Mouse (Mus musculus) lung, postnatal 36 days (tissue): ENCODE results near the gene Olfr976.
"Not testable (repeated sequence)": the region's sequence is repeated elsewhere in the genome, so short reads cannot be mapped to it uniquely, and the experiment has no call there.

ENCODE experiments used
- DNase-seq: peaks from one replicate; pipeline ENCODE4 v3.0.0; 2022; ENCODE audit warnings: mixed read lengths

Gene Olfr976

DNA sequence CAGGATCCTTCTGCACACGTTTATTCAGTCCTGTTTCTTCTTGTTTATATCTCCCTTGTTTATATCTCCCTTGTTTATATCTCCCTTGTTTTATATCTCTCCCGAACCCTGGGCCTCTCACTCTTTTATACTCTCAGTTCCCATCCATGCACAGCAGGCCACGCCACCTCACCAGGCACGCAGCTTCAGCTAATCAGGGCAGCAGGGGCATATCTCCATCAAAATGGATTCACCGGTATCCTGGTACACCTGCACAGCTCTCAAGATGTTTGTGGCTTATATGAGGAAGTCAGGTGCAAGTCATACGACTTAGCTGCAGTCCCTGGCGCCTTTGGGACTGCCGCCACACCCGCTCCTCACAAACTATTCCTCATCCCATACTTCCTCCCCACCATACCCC is at the start of gene Olfr976:
Gene Olfr976, minus strand, starts transcription at position 101 of the 400 bp plus-strand sequence.
- not testable (repeated sequence) for DNase-seq

DNA sequence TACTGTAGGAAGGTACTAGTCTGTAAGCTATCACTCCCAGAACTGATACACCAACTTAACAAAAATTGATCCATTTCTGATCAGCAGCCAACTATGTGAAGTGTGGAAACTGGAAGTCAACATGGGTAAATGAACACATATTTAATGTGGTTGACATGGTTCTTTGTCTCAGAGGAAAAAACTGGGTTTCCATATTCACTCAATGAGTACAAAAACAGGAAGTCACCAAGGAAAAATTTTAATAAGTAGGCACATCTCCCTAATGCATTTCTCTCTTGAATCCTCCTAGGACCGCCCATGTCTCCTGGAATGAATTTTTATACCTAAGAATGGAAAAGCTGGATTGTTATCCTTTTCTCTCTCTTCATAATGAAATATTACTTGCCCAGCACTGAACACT is 48.5 kb upstream of the Olfr976 start, which contains the start of gene Olfr980:
Gene Olfr980, minus strand, starts transcription at position 101 of the 400 bp plus-strand sequence.
- DNase-seq, result no peak

DNA sequence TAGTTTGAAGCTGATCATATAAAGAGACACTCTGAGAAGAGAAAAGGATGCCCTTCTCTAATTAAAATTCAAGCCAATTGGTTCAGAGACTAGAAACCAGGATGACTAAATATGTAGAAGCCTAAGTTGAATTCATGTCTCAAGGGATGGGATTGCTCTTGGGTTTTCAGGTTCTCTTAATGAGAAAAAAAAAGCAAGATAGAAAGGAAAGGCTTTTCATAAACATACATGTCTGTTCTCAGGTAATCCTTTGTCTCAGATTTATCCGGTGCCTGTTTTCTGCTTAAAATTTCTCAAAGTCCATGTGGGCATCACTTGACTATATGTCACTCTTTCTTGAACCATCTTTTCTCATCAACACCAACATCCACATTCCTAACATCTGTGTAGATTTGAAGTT is 42.4 kb upstream of the Olfr976 start, which contains the start of gene Olfr979:
Gene Olfr979, minus strand, starts transcription at position 101 of the 400 bp plus-strand sequence.
- no peak for DNase-seq

DNA sequence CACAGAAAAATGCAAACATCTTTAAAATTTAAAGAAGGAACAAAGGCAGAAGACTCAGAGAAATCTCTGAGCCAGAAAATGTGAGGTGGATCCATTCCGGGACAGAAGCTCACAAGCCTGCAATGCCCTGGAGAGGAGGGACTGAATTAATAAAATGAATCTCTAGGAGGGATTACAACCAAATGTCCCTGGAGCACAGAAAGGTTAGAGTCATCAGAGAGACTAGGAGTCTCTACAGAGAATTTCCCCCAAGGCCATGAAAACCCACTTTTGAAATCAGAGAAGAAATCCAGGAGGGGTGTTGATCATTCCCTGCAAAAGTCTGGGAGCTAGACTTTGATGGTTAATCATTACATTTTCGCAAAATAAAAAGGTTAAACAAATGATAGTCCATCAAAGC is 30.9 kb upstream of the Olfr976 start, which contains the start of gene Olfr978:
Gene Olfr978, plus strand, starts transcription at position 301 of the 400 bp plus-strand sequence.
- no peak for DNase-seq

DNA sequence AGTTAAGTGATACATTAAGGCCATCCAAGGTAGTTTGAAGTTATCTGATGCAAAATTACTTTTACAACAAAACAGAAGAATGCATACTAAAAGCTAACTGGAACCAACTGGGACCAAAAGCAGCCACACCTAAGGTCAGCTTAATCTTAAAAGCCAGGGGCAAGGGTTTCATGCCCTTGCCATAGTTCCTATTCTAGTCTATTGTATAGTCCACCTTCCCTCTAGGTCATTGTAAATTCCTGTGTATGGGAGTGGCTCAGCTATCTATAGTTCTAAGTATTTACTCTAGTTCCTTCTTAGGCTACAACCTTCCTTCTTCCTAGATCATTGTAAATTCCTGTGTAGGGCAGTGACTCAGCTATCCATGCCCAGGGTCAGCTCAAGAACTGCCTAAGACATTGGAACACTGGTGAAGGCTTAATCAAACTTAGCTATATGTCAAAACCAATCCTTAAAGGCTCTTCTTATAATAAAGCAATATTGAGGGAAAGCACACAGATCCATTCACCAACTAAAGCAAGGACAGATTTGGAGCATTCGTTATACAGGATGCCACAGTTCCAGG is 15.7 kb upstream of the Olfr976 start:
- DNase-seq, result not testable (repeated sequence)

DNA sequence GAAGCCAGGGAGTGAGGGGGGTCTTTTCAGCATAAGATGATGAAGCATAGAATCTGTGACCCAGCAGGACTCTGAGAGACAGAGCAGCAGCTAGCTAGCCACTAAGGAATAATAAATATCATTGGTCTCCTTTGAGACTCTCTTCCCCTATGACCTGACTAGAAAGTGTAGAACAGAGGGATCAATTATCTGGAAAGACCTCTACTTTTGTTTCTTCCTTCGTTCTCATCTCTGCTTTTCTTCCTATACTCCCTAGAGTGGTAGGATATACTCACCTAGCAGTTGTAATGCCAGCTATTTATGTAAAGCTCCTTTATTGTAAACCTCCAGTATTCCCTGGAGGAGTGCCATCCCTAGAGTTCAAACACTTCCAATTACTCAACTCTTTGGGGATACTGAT is 9.0 kb downstream of the Olfr976 start, which contains the start of gene Olfr975:
Gene Olfr975, minus strand, starts transcription at position 101 of the 400 bp plus-strand sequence.
- no peak for DNase-seq

DNA sequence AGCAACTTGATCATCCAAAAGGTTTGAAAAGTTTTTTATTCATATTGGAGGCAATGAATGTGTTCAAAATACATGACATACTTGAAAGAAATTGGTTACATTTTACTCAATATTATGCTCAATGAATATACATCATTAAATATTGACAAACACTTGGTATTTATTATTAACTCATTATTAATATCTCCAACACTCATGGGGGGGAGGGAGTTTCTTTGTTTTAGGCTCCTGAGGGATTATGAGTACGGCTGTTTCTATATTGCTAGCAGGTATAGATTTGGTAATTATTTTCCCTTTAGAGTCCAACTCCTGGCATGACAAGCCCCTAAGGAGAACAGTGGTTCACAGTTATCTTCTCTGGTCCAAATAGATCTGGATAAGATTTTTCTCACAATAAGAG is 23.7 kb downstream of the Olfr976 start, which contains the start of gene Olfr974:
Gene Olfr974, plus strand, starts transcription at position 301 of the 400 bp plus-strand sequence.
- no peak for DNase-seq

DNA sequence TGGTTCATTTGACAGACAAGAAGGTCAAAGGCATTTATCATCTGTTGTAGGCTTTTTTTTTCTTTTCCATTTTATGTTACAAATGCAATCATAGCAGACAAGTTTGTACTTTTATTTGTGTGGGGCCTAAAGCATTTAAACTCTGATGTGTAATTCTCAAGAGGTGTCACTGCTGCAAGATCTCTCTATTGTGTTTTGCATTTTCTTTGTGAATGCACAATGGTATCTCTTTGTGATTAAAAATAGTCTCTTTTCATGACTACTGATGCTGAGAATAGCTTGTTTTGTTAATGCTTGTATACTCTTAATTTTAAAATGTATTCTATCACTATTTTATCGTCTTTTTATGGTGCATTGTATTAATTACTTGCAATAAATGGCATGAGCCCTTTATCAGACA is 32.1 kb downstream of the Olfr976 start:
- DNase-seq, result not testable (repeated sequence)

DNA sequence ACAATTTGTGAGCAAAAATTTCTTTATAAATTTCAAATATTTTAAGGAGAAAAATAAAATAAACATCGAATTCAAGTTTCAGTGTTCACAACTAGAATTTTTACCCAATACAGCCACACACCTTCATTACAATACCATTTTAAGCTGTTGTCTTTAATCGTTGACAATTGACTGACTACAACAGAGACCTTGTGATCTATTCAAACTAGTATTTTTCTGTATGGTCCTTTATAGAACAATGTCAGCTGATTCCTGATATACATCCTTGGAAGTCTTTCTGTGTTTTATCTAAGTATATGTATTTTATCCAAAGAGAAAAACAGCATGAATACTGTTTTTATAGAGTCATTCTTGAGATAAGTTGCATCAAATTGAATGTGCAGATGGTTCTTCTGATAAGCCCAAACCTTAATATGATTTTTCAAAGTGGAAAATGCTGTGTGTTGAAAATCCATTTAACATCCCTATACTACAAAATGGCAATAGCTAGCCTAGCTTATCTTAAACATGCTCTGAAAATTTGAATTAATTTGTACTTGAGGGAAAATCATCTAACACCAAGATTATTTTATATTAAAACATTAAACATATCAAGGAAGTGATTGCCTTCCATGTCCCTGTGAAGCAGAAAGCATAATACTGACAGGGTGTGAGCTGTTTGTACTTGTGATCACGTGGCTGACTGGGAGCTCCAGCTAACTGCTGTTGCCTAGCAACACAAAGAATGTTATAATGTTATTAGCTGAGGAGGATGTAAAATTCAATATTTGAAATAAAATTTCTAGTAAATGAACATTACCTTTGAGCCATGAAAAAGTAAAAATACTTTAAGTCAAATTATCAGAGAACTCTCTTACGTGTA is 32.7 kb downstream of the Olfr976 start:
- DNase-seq, result not testable (repeated sequence)

DNA sequence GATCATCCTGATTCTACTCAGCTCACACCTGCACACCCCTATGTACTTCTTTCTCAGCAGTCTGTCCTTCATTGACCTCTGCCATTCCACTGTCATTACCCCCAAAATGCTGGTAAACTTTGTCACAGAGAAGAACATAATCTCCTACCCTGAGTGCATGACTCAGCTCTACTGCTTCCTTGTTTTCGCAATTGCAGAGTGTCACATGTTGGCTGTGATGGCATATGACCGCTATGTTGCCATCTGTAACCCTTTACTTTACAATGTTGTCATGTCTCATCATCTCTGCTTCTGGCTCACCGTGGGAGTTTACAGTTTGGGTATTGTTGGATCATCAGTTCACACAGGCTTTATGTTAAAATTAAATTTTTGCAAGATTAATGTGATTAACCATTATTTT is 51.0 kb downstream of the Olfr976 start:
- peak; percentile 28 for DNase-seq

DNA sequence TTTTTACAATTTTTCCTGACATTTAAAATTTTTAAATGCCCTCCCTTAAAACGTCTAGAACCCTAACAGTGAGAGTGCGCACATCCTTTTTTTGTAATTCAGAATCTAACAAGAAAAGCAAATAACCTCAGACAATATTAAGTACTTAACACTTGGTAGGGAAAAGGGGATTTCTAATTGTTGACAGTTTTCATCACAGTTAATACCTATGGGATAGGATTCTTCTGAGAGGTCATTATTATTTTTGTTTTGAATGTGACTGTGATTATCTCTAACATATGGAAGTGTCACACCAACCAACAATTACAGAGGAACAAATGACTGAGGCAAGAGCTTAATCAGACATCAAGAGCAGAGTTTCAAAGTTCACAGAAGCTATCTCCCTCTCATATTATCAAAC is 53.9 kb downstream of the Olfr976 start, which contains the start of gene Olfr229:
Gene Olfr229, plus strand, starts transcription at position 301 of the 400 bp plus-strand sequence.
- DNase-seq, result no peak

DNA sequence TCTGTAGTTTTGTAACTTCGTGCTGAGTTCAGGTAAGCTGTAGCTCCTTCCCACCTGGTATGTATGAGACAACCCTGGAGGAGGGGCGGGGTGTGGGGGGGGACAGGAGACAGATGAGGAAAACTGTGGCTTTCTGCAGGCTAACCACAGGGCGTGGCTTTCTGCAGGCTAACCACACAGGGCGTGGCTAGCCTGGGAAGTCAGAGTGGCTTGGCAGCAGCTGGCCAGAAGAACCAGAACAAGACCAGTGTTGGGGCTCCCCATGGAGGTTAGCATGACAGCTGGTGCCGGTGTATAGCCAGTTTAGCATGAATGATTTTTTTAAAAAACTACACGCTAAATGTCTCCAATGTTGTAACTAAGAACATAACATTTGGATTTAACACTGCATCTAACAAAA is 55.8 kb downstream of the Olfr976 start:
- DNase-seq, result no peak
